Mouse (Mus musculus) thymus, adult 18-20 months (tissue): ENCODE data around the gene Nacc2.

Experiments used
- DNase-seq, 2 experiments: peaks; one replicate each; pipeline ENCODE4 v3.0.0; 2022; ENCODE audit warnings: mixed read lengths in 2 of 2

The Nacc2 gene

DNA sequence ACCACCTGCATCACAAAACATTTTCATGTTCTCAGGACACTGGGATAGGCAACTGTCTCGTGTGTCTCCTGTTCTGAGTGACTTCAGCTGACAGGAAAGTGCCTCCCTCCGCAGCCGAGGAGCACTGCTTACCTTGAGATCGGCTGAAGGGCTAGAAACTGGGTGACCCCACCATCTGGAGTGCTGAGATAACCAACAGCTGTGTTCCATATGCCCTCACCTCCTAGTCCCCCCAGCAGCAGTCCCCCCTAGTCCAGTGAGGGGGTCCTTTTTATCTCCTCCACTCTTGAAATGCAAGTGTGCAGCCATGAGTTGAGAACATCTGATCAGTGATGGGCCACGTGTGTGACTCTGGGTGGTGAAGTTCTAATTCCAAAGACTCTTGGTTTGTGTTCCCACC, 74.2 kb downstream of the Nacc2 start:
- no peak for DNase-seq

DNA sequence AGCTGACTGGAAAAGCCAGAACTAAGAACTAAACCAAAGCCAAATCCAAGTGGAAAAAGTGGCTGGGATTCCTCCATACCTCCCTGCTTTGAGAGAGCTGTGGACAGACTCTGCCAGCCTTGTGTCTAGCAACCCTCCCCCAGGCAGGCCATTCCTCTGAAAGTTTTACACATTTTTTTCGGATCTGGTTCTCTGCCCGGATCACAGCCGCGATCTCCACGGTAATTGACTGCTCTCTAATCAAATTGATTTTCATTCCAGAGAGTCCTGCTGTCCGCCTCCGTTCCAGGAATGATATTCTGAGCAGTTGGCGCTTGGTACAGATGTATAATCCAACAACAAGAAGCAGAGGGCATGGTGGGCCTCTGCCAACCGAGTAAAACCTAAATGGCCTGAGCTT, 78.8 kb downstream of the Nacc2 start:
- DNase-seq, result no peak

DNA sequence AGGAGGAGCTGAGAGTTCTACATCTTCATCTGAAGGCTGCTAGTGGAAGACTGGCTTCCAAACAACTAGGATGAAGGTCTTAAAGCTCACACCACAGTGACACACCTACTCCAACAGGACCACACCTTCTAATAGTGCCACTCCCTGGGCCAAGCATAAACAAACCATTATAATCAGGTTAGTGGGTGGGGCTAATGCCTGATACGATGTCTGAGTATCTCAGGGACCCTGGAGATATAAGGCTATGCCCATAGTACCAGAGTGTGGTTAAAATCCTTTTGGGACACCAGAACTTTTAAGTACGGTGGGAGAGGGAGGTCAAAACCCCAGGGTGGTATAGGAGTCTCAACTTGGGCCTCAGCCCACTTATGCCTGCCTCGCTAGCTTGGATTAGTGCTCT, 80.4 kb downstream of the Nacc2 start:
- DNase-seq, result no peak

DNA sequence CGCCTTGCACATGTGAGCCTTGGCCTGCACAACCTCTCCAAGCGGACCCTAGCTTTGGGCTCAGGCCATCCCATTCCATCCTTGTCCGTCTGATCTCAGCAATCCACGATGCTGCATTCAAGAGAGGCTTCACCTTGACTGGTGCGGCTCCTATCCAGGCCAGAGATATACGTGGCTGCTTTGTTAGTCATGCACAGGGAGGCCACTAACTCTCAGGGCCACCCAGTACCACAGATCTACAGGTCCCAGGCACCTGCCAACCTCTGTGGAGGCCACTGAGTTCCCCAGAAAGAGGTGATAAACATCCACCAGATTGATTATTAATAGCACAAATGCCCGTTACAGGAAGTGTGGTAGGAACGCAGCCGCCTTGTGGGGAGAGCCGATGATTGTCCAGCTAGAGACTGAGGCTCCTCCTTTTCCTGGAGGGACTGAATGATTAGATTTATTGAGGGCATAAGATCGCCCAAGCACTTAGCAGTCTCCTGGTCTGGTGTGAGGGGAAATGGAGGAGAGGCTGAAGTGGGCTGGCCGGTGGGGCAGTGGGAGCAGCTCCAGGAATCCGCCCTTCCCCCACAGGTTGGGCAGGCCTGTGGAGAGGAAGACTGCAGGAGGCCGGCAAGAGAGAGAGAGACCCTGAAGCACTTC, 81.7 kb downstream of the Nacc2 start:
- no peak for DNase-seq

DNA sequence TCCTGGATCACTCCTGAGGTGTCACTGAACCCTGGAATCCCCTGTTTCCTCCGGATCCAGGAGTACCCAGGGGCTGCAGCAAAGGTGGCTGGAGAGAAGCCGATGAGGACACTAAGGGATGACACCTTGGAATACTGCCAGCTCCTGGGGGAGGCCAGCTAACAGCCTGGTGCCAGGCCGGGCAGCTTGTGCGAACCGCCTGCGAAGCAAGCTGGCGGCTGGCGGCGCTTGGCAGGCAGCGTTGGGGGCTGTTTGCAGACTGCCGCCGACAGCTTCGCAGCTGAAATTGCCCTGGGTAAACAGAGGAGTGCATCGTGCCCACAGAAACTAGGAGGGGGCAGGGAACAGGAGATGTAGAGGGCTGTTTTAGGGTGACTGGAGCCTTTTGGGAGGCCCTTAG, 83.1 kb downstream of the Nacc2 start:
- no peak for DNase-seq

DNA sequence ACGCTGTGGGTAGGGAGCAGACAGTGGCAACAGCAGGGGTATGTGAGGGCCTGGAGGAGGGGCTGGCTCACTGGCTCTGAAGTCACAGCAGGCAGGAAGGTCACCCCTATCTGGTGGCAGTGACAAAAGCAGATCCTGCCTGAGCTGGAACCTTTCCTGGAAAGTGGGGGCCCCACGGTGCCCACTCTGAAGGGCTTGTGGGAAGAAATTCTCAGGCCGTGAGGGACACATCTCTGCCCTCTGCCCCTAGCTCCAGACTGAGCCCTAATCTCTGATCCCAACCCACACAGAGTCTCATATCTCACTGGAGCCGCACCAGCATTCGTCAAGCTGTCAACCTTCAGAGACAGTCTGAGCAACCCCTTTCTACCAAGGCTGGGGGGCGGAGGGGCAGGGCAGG, 85.6 kb downstream of the Nacc2 start:
- DNase-seq, result no peak

DNA sequence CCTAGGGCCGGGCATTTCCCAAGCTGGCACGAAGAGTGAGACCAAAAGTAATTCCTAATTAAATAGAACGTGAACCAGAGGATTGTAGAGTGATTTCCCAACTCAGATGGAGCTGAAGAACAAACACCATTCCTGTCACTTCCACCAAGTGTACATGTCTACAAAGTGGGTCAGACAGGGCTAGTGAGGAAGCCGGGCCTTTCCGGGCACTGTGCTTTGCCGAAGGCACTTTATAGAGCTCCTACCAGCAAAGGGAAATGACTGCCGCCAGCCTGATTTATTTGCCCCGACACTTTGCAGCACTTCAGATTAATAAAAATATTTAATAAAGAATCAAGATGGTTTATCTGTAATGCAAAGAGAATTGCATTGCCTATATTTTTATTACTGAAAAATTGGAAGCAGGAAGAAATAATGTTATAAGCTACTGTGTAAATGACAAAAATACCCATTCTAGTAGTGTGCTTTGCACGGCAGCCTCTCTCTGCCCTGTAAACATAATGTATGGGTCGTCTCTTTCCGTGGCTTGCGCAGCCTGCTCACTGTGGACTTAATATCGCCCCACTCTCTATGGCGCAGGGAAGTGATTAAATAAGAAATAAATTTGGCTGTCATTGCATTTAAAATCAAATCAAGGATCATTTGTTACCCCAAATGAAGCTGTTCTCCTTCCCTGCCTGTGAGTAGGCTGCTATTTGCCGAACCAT, 88.5 kb downstream of the Nacc2 start:
- DNase-seq, result no peak

DNA sequence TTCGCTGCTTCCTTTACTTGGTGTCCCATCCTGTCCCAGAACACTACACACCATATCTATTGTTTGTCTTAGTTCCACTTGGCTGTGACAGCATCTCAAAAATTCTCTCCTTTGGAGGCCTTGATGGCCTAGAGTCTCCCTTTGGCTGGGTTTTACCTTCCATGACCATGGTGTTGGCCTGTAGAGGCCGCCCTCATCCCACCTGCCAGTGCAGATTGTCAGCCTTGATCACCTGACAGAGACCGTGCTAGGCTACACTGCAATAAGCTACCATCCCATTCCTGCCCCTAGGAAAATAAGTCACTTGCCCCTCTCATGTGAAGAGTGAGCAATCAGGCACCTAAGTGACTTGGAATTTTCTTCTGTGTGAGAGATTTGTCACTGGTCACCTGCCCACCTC, 92.7 kb downstream of the Nacc2 start:
- DNase-seq, result no peak

DNA sequence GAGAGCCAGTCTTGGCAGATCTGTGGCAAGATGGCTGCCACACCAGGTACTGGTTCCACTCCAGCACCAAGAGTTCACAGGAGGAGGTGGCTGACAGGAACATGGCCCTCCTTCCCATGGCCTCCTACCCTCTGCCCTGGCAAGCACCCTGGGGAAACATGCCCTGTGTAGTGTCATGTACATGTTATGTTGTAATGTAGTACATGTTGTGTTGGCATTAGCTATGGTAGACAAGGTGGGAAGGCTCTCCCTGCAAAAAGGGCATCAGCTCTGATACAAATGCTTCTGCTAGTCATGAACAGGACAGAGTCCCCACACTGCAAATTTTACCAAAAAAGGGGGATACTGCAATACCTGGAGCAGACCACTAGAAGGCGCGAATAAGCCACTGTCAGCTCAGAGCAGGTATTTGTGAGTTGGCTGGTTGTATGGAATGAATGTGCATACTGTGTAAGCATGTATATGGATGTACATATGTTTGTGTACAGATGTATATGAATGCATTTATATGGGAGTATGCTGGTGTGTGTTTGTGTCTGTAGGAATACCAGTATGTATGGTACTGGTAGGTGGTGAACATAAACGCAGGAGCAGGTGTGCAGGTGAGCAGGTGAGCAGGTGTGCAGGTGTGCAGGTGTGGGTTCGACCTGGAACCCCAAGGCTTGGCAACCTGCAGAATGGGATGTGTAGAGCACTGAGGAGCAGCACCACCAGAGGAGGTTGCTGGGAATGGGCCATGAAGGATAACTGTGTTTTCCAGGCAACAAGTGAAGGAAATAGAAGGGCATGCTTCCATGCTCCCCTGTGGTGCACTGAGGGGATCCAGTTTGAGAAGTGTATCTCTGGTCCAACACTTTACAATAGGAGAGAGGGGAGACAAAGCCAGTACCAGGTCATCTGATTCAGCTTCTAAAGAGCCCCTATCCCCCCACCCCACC, 98.6 kb downstream of the Nacc2 start:
- DNase-seq, result peak in 1 of 2 experiments; percentile 10

DNA sequence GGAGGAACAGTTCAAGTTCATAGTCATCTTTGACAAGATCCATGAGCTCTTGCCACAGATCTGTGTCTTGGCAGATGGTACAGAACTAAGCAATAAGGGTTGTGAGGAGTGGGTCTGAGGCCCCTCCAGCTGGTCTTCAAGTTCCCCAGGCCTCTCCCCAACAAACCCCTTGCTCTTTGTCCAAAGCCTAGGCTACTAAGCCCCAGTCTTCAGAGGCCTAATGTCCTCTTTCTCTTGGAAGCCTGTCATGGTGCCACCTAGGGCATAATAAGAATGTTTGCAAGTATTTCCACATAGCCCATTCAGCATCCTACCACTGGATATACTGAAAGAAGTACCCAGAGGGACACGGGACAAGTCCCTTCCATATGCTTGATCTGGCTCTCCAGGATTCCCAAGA, 100.4 kb downstream of the Nacc2 start:
- DNase-seq, result no peak

DNA sequence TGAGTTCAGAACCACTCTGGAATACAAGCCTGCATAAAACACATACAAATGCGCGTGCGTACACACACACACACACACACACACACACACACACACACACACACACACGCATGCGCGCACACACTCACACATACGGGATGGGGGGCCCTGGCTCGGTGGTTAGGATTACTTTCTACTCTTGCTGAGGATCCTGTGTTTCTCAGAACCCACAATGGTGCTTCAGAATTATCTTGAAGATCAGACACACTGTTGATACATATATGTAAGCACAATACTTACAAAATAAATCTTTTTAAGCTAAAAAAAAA, 100.8 kb downstream of the Nacc2 start:
- DNase-seq, result no peak

DNA sequence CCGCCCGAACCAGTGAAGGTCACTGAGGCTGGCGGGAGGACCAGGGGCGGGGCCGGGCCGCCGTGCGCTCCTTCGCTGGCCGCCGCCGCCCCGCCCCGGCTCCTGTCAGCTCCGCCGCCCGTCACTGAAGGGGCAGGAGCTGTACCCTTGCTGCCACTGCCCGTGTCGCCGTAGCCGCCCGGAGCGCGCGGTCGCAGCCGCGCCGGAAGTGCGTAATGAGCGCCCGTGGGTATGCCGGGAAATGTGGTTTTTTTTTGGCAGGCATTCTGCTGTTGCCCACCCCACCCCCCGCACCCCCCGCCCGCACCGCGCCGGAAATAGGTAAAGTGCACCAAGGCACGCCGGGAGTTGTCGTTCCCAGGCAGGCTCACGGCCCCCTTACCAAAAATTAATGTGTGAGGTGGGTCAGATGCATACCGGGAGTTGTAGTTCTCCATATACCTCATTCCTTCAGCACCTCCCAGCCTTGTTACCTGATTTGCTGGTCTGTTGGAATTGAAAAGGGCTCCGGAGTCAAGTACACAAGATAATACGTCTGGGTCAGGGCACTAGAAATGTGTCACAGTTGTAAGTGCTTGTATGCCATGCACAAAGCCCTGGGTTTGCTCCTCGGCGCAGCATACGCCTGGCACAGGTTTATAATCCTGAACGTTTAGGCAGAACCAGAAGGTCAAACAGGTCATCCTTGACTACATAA, 101.3 kb downstream of the Nacc2 start, which contains the start of gene Ubac1:
Gene Ubac1, minus strand, starts transcription at position 187 of the 697 bp plus-strand sequence.
- DNase-seq, result peak; percentile 84 to 88

DNA sequence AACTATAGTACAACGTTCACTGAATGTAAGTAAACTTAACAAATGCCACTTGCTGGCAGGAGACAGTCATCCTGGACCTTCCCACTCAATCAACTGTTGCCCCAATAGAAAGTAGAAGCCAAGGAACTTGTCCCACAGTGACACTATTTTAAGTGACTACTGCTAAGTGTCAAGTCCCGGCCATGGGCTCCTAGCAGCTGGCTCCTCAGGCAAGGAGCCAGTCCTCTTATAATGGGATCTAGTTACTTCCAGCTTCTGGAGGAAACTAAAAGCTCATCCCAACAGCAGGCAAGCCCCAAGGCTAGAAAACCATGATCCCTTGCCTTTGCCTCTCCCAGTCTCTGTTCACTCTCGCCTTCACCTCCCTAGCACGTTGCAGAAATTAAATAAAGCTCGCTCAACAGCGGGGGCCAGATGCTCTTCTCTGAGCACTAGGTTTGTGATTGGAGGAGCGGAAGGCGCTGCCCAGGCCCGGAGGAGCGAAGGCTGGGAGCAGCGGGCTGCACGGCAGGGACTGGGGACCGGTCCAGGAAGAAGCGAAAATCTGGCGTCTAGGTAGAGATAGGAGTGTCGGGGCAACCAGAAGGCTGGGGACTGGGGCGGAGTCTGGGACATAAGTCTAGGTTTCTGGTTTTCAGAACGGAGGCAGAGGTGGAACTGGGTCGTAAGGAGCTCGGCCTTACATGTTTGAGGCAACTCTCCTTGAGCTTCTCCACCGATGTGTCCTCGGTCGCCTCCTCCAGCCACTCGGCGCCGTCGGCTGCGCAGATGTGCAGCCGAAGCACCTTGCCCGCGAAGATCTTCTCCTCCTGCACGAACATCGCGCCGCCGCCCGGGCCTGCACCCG, 102.1 kb downstream of the Nacc2 start:
- no peak for DNase-seq

DNA sequence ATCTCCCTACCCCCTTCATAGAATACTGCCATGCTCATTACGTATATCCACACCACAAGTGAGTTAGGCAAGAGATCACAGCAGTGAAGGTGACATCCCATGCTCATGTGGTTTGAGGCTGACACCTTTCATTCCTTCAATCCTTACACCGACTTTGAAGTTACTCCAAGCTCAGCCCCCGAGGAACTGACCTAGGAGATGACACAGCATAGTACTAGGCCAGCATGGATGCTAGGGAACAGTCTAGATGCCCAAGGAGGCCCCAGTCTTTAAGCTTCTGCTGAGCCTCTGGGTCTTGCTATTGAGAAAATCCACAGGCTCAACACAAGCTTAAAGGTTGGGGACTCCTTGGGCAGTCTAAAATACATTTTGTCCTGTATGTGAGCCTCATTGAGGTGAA, 103.1 kb downstream of the Nacc2 start:
- DNase-seq, result no peak

DNA sequence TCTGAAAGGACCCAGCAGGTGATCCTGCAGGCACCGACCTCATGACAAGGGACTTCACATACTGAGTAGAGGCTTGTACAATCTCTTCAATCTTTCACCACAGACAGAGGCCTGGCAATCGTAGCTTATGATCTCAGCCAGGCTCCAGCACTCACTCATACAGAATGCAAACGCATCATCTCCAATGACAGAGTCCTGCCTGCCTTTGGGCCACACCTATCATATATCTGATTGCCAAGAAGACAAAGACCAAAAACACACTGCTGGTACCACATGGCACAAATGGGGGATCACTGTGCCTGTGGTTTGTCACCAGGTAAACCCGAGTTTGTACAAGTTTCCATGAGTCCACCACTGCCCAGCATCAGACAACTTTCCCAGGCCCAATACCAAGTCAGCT, 105.7 kb downstream of the Nacc2 start:
- DNase-seq, result no peak

DNA sequence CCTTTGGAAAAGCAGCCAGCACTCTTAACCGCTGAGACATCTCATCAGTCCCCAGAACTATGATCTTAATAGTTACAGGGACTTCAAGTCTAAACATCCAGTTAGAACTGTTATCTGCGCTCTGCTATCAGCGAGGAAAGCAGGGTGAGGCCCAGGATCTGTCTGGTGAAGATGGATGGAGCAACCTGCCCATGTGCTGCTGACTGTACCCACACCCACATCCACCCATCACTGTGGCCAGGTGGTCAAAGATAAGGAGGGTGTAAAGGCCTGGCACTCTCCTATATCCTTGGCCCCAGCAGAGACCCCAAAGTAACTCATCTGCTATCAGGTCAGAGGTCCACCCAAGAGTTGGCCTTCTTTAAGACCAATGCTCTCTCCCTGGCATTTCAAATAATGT, 109.3 kb downstream of the Nacc2 start:
- DNase-seq, result no peak

DNA sequence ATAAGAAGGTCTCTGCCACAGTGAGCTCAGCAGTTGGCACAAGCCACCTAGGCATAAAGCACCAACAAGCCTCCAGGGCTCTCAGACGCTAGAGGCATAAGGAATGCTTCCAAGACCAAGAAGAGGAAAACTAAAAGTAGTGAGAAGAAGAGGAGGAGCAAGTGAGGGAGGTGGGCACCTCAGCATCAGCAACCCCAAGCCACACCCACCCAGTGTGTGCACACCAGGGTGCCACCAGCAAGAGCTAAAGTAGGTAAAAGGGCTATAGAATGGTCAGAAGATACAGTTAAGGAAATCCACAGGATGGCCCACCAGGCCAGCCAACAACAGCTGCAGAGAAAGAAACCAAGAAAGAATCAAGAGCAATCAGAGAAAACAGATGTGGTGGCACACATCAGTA, 111.6 kb downstream of the Nacc2 start:
- no peak for DNase-seq
